Mouse (Mus musculus) megakaryocyte, embryonic 14.5 days (primary cell): ENCODE results near the gene Tead1. TPM values are rescaled to one million over a fixed set of nuclear protein-coding genes. Genes with fewer than 3 reads are reported as not detected.
"Not testable (repeated sequence)": the region's sequence is repeated elsewhere in the genome, so short reads cannot be mapped to it uniquely, and the experiment has no call there.

ENCODE experiments used
- H3K27me3 ChIP-seq: replicated peaks from 2 replicates; pipeline ENCODE3; 2012; ENCODE audit warnings: inconsistent platforms
- H3K36me3 ChIP-seq: replicated peaks from 2 replicates; pipeline ENCODE3; 2012; ENCODE audit warnings: low read length, inconsistent platforms, mixed read lengths
- H3K4me1 ChIP-seq: 2 replicates; pipeline ENCODE4 v1.6.1; 2012; ENCODE audit warnings: inconsistent platforms
- H3K4me3 ChIP-seq: replicated peaks from 2 replicates; pipeline ENCODE3; 2012; ENCODE audit warnings: moderate library complexity, mild to moderate bottlenecking, inconsistent platforms
- H3K9me3 ChIP-seq: 2 replicates; pipeline ENCODE4 v1.6.1; 2012; ENCODE audit warnings: inconsistent platforms
- FLI1 ChIP-seq: IDR thresholded peaks from 2 replicates; pipeline ENCODE4 v1.6.1; 2012; ENCODE audit warnings: low read length, inconsistent platforms, mixed read lengths
- GATA1 ChIP-seq: IDR thresholded peaks from 3 replicates; pipeline ENCODE4 v1.6.1; 2012; ENCODE audit warnings: mixed read lengths, low read length, inconsistent platforms, borderline replicate concordance
- polyA plus RNA-seq: library from polyadenylated mRNA; stranded (reverse); fragments of >175 nt; gene quantifications from 2 replicates; pipeline ENCODE4 v1.2.3, GENCODE M21; 2012; ENCODE audit warnings: low replicate concordance; ENCODE audit not compliant: insufficient read depth

Gene Tead1
- polyA plus RNA-seq, 1 experiment, result not detected

GRCm38 (mm10) chr7:112917613-112918278 lies 238.6 kb downstream of the Tead1 start:
- no peaks in the 10 kb centered on the region for H3K4me1 ChIP-seq
- H3K9me3 ChIP-seq, result no peaks in the 10 kb centered on the region
- H3K36me3 ChIP-seq, result no peaks in the 10 kb centered on the region
- TF ChIP-seq FLI1 (no peak), GATA1 (no peak)
- peaks cover 13% of the 10 kb centered on the region for H3K27me3 ChIP-seq
- H3K4me3 ChIP-seq, result no peak overlapping the region

- Histone ChIP-seq H3K36me3 (no peaks in the 10 kb centered on the region), H3K4me1 (no peaks in the 10 kb centered on the region), H3K27me3 (peaks cover 17% of the 10 kb centered on the region), H3K9me3 (no peaks in the 10 kb centered on the region), H3K4me3 (no peak overlapping the region)
- TF ChIP-seq GATA1 (no peak), FLI1 (no peak)
These were observed 239.3 kb downstream of the Tead1 start for GRCm38 (mm10) chr7:112918279-112918991.

- Histone ChIP-seq H3K4me3 (no peak overlapping the region), H3K36me3 (no peaks in the 10 kb centered on the region), H3K4me1 (no peaks in the 10 kb centered on the region), H3K27me3 (peaks cover 18% of the 10 kb centered on the region), H3K9me3 (no peaks in the 10 kb centered on the region)
- no peak for TF ChIP-seq FLI1
- no peak for TF ChIP-seq GATA1
These were observed 240.7 kb downstream of the Tead1 start for GRCm38 (mm10) chr7:112919845-112920244.

- Histone ChIP-seq H3K4me3 (no peak overlapping the region), H3K9me3 (no peaks in the 10 kb centered on the region), H3K36me3 (no peaks in the 10 kb centered on the region), H3K4me1 (no peaks in the 10 kb centered on the region), H3K27me3 (peaks cover 12% of the 10 kb centered on the region)
- no peak for TF ChIP-seq GATA1
- TF ChIP-seq FLI1, result no peak
These were observed 243.7 kb downstream of the Tead1 start for GRCm38 (mm10) chr7:112922801-112923200.

GRCm38 (mm10) chr7:112923712-112924111 lies 244.6 kb downstream of the Tead1 start:
- Histone ChIP-seq H3K9me3 (no peaks in the 10 kb centered on the region), H3K36me3 (no peaks in the 10 kb centered on the region), H3K27me3 (peaks cover 8% of the 10 kb centered on the region), H3K4me1 (no peaks in the 10 kb centered on the region), H3K4me3 (no peak overlapping the region)
- no peak for TF ChIP-seq FLI1
- TF ChIP-seq GATA1, result no peak

GRCm38 (mm10) chr7:112930669-112931068 lies 251.6 kb downstream of the Tead1 start:
- no peak overlapping the region for H3K4me3 ChIP-seq
- H3K27me3 ChIP-seq, result peaks cover 2% of the 10 kb centered on the region
- no peaks in the 10 kb centered on the region for H3K36me3 ChIP-seq
- H3K9me3 ChIP-seq, result no peaks in the 10 kb centered on the region
- TF ChIP-seq GATA1 (no peak), FLI1 (no peak)
- no peaks in the 10 kb centered on the region for H3K4me1 ChIP-seq

GRCm38 (mm10) chr7:112935876-112936275 lies 256.8 kb downstream of the Tead1 start:
- H3K27me3 ChIP-seq, result peaks cover 11% of the 10 kb centered on the region
- H3K9me3 ChIP-seq, H3K4me1 ChIP-seq, H3K4me3 ChIP-seq, H3K36me3 ChIP-seq: not testable (repeated sequence)

- TF ChIP-seq FLI1, result no peak
- no peak for TF ChIP-seq GATA1
- H3K4me3 ChIP-seq, result peak overlapping the region; percentile 42
- H3K4me1 ChIP-seq, result peaks cover 6% of the 10 kb centered on the region; the same call in 1 of the 2 replicates
- no peaks in the 10 kb centered on the region for H3K9me3 ChIP-seq
- H3K36me3 ChIP-seq, result no peaks in the 10 kb centered on the region
- H3K27me3 ChIP-seq, result peaks cover 11% of the 10 kb centered on the region
These were observed 258.0 kb downstream of the Tead1 start for GRCm38 (mm10) chr7:112937089-112937488.

GRCm38 (mm10) chr7:112938959-112939358 lies 259.8 kb downstream of the Tead1 start:
- Histone ChIP-seq H3K36me3 (no peaks in the 10 kb centered on the region), H3K27me3 (peaks cover 9% of the 10 kb centered on the region), H3K9me3 (no peaks in the 10 kb centered on the region), H3K4me3 (no peak overlapping the region), H3K4me1 (peaks cover 6% of the 10 kb centered on the region; the same call in 1 of the 2 replicates)
- TF ChIP-seq FLI1 (no peak), GATA1 (no peak)

GRCm38 (mm10) chr7:112942567-112942966 lies 263.4 kb downstream of the Tead1 start:
- Histone ChIP-seq H3K9me3 (no peaks in the 10 kb centered on the region), H3K27me3 (peaks cover 3% of the 10 kb centered on the region), H3K36me3 (no peaks in the 10 kb centered on the region), H3K4me3 (no peak overlapping the region), H3K4me1 (no peaks in the 10 kb centered on the region)
- TF ChIP-seq GATA1 (no peak), FLI1 (no peak)
